Mouse (Mus musculus) kidney, embryonic 14.5 days (tissue): ENCODE measurements at regions not wholly inside any gene's neighbourhood (a gene's known extent, or its start where the extent isn't known, plus 50 kb on each side); places are given as distances from the start of the nearest gene placed in this dataset.

Source experiments
- ATAC-seq: fragments of 200-750 bp; cut with Nextera tagmentation; 2 replicates; pipeline ENCODE4 v1.8.0; 2017; ENCODE audit warnings: moderate number of reproducible peaks, mild to moderate bottlenecking, moderate TSS enrichment, moderate library complexity; ENCODE audit not compliant: low FRiP score, low TSS enrichment
- H3K27ac ChIP-seq: fragments of 300-500 bp; sonication (generic); 2 replicates; pipeline ENCODE4 v1.5.1; 2014; ENCODE audit warnings: low read depth, mild to moderate bottlenecking, low read length, moderate library complexity, mixed read lengths
- H3K27me3 ChIP-seq: fragments of 300-500 bp; sonication (generic); 2 replicates; pipeline ENCODE4 v1.6.1; 2014; ENCODE audit warnings: mild to moderate bottlenecking, low read length; ENCODE audit not compliant: control insufficient read depth, insufficient read depth
- H3K36me3 ChIP-seq: fragments of 300-500 bp; sonication (generic); 2 replicates; pipeline ENCODE4 v1.6.1; 2014; ENCODE audit warnings: low read length, mixed read lengths; ENCODE audit not compliant: control insufficient read depth, insufficient read depth
- H3K4me1 ChIP-seq: fragments of 300-500 bp; sonication (generic); 2 replicates; pipeline ENCODE4 v1.6.1; 2014; ENCODE audit warnings: low read length, mixed read lengths; ENCODE audit not compliant: control insufficient read depth, insufficient read depth
- H3K4me2 ChIP-seq: fragments of 300-500 bp; sonication (generic); replicated peaks from 2 replicates; pipeline ENCODE4 v1.6.1; 2014; ENCODE audit warnings: low read depth, mild to moderate bottlenecking, low read length
- H3K4me3 ChIP-seq: fragments of 300-500 bp; sonication (generic); 2 replicates; pipeline ENCODE4 v1.5.1; 2014; ENCODE audit warnings: mild to moderate bottlenecking, low read length
- H3K9ac ChIP-seq: fragments of 300-500 bp; sonication (generic); 2 replicates; pipeline ENCODE4 v1.6.1; 2014; ENCODE audit warnings: low read depth, mild to moderate bottlenecking, low read length, moderate library complexity
- H3K9me3 ChIP-seq: fragments of 300-500 bp; sonication (generic); 2 replicates; pipeline ENCODE4 v1.6.1; 2016; ENCODE audit warnings: low read length; ENCODE audit not compliant: control insufficient read depth
- WGBS: fragments of 180-500 bp; shearing (Covaris S2); extraction: QIAGEN DNeasy Blood & Tissue Kit; methylation state at CpG from one replicate; pipeline ENCODE4 v1.1.7; 2014; 5-methylcytosine and 5-hydroxymethylcytosine counted together

- no peak for ATAC-seq
Observed at GRCm38 (mm10) chr13:113494688-113495087, 123.7 kb downstream of the Snx18 start.

GRCm38 (mm10) chr13:113489951-113490822 lies 128.2 kb downstream of the Snx18 start:
- no peak overlapping the region for H3K27ac ChIP-seq
- 77% methylated on average over 6 of the region's 6 CpGs for whole genome bisulfite sequencing

More at GRCm38 (mm10) chr13:113494688-113495087, 123.7 kb downstream of the Snx18 start:
- H3K27ac ChIP-seq, result no peak overlapping the region
- no peaks in the 10 kb centered on the region for H3K27me3 ChIP-seq
- H3K4me3 ChIP-seq, result no peak overlapping the region
- no peak overlapping the region for H3K4me2 ChIP-seq
- no peaks in the 10 kb centered on the region for H3K36me3 ChIP-seq
- 77% methylated on average over 5 of the region's 5 CpGs for WGBS
- H3K4me1 ChIP-seq, result peaks cover 4% of the 10 kb centered on the region; the same call in 1 of the 2 replicates
- no peaks in the 10 kb centered on the region for H3K9me3 ChIP-seq
- H3K9ac ChIP-seq, result no peak overlapping the region

GRCm38 (mm10) chr13:113486368-113486955 lies 131.9 kb downstream of the Snx18 start:
- no peak for ATAC-seq
- no peaks in the 10 kb centered on the region for H3K27me3 ChIP-seq
- no peak overlapping the region for H3K27ac ChIP-seq
- no peaks in the 10 kb centered on the region for H3K9me3 ChIP-seq
- WGBS, result 72% methylated on average over 6 of the region's 6 CpGs
- no peak overlapping the region for H3K9ac ChIP-seq
- no peaks in the 10 kb centered on the region for H3K36me3 ChIP-seq
- H3K4me2 ChIP-seq, result no peak overlapping the region
- H3K4me1 ChIP-seq, result no peaks in the 10 kb centered on the region
- H3K4me3 ChIP-seq, result no peak overlapping the region

More at GRCm38 (mm10) chr13:113489951-113490822, 128.2 kb downstream of the Snx18 start:
- no peak overlapping the region for H3K4me3 ChIP-seq
- no peak for ATAC-seq
- H3K27me3 ChIP-seq, result no peaks in the 10 kb centered on the region
- no peaks in the 10 kb centered on the region for H3K9me3 ChIP-seq
- no peaks in the 10 kb centered on the region for H3K36me3 ChIP-seq
- H3K4me2 ChIP-seq, result no peak overlapping the region
- H3K9ac ChIP-seq, result no peak overlapping the region
- H3K4me1 ChIP-seq, result no peaks in the 10 kb centered on the region

DNA sequence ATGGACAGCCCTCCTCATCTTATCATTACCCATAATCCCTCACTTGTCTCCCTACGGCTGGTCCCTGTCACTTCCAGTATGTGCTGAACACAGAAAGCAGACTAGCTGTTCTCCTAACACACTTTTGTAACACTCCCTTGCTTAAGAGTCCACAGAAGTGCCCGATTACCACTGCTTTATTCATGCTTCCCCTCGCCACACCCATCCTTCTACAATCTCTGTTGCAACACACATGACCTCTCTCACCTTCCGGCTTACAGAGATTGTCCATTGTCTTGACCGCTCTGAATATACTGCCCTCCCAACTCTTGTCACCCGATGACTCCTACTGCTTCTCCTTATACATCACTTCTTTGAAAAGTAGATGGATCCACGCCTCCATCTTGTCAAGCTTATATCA lies 132.9 kb downstream of the Snx18 start:
- Histone ChIP-seq H3K27ac (no peak overlapping the region), H3K27me3 (no peaks in the 10 kb centered on the region), H3K36me3 (no peaks in the 10 kb centered on the region), H3K4me2 (no peak overlapping the region), H3K9me3 (no peaks in the 10 kb centered on the region), H3K4me1 (no peaks in the 10 kb centered on the region), H3K9ac (no peak overlapping the region), H3K4me3 (no peak overlapping the region)
- ATAC-seq, result no peak
- WGBS, result 90% methylated on average over 7 of the region's 7 CpGs

- Histone ChIP-seq H3K36me3 (no peaks in the 10 kb centered on the region), H3K9me3 (no peaks in the 10 kb centered on the region), H3K4me1 (no peaks in the 10 kb centered on the region), H3K9ac (no peak overlapping the region), H3K4me2 (no peak overlapping the region), H3K27ac (no peak overlapping the region), H3K27me3 (no peaks in the 10 kb centered on the region), H3K4me3 (no peak overlapping the region)
- 60% methylated on average over 10 of the region's 10 CpGs for WGBS
- no peak for ATAC-seq
Observed at GRCm38 (mm10) chr13:113484159-113484762, 134.1 kb downstream of the Snx18 start.

DNA sequence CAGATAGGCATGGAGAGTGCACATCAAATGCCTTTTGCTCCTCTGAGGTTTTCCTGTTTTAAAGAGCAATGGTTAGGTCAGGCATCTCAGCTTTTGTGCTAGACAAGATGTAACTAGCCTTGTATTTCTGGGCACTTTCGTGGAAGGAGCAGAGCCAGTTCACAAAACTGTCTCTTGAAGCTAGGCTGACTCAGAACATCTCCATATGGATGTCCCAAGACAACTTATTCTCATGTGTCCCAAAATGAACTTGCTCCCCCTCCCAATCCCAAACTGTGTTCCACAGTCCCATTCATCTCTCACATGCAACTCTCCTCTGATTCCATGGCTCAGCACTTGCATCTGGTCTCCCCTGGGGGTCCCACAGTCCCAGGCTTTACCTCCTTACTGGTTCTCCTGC lies 135.5 kb downstream of the Snx18 start:
- ATAC-seq, result no peak
- no peak overlapping the region for H3K4me3 ChIP-seq
- H3K36me3 ChIP-seq, result no peaks in the 10 kb centered on the region
- WGBS, result 91% methylated on average over 1 of the region's 1 CpGs
- no peaks in the 10 kb centered on the region for H3K4me1 ChIP-seq
- H3K27me3 ChIP-seq, result no peaks in the 10 kb centered on the region
- H3K27ac ChIP-seq, result no peak overlapping the region
- no peaks in the 10 kb centered on the region for H3K9me3 ChIP-seq
- H3K4me2 ChIP-seq, result no peak overlapping the region
- no peak overlapping the region for H3K9ac ChIP-seq

GRCm38 (mm10) chr13:113477901-113478510 lies 140.4 kb downstream of the Snx18 start:
- Histone ChIP-seq H3K4me1 (no peaks in the 10 kb centered on the region), H3K27ac (no peak overlapping the region), H3K36me3 (no peaks in the 10 kb centered on the region), H3K9ac (no peak overlapping the region), H3K27me3 (no peaks in the 10 kb centered on the region), H3K9me3 (no peaks in the 10 kb centered on the region), H3K4me2 (no peak overlapping the region), H3K4me3 (no peak overlapping the region)
- no peak for ATAC-seq
- WGBS, result 84% methylated on average over 5 of the region's 5 CpGs

- 77% methylated on average over 7 of the region's 7 CpGs for WGBS
- Histone ChIP-seq H3K4me2 (no peak overlapping the region), H3K27me3 (no peaks in the 10 kb centered on the region), H3K4me3 (no peak overlapping the region), H3K4me1 (no peaks in the 10 kb centered on the region), H3K36me3 (no peaks in the 10 kb centered on the region), H3K27ac (no peak overlapping the region), H3K9ac (no peak overlapping the region), H3K9me3 (no peaks in the 10 kb centered on the region)
- no peak for ATAC-seq
Observed at GRCm38 (mm10) chr13:113470822-113471557, 147.4 kb downstream of the Snx18 start.
